33 mouse cellular contexts compared by ENCODE assay signal in the genomic region with DNA sequence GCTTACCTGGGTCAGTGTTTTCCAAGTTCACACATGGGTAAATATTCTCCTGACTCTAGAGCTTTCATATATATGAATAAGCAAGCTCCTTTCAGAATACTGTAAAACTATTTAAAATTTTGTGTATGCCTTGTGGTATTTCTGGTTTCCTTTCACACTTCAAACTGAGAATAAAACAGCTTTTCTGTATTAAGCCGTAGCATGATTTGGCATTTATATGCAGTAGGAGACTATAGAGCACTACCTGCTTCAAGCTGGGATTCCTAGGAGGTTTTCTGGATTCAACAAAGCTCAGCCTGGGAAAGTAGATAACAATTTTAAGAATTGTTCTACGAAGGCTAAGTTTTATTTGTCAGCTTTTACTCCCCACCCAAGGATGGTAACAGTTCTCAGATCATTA.
"Had no signal": no experiment of that assay in that cellular context is flagged by ENCODE, and none has a peak within 500 bp of the region (broad histone marks: within the 10 kb centered on the region; RNA-seq: fewer than 3 reads in every experiment).

No protein-coding gene starts in this region.

- H3K27ac ChIP-seq: heart, embryonic 10.5 days; heart, embryonic 13.5 days; heart, embryonic 15.5 days; hindbrain, embryonic 10.5 days; hindbrain, embryonic 12.5 days; hindbrain, embryonic 13.5 days; hindbrain, embryonic 14.5 days; hindbrain, embryonic 15.5 days; hindbrain, postnatal 0 days; intestine, embryonic 15.5 days; kidney, embryonic 15.5 days; kidney, postnatal 0 days; left cerebral cortex, adult 2 months had no signal

- H3K27me3 ChIP-seq: heart, embryonic 13.5 days; heart, embryonic 15.5 days; hindbrain, embryonic 12.5 days; hindbrain, embryonic 13.5 days; hindbrain, embryonic 15.5 days; intestine, embryonic 15.5 days; kidney, embryonic 15.5 days had no signal

- H3K9ac ChIP-seq: heart, embryonic 13.5 days; heart, embryonic 15.5 days; hindbrain, embryonic 12.5 days; hindbrain, embryonic 13.5 days; hindbrain, embryonic 14.5 days; hindbrain, embryonic 15.5 days; intestine, embryonic 15.5 days; kidney, embryonic 15.5 days had no signal

- ATAC-seq: hindbrain, embryonic 16.5 days; hindbrain, postnatal 0 days; inflammation-experienced regulatory T-cells, adult 6 months; intestine, embryonic 15.5 days; intestine, embryonic 16.5 days; intestine, postnatal 0 days had no signal

- H3K9me3 ChIP-seq: heart, embryonic 10.5 days; heart, embryonic 13.5 days; heart, embryonic 15.5 days; hindbrain, embryonic 10.5 days; hindbrain, embryonic 12.5 days; hindbrain, embryonic 13.5 days; hindbrain, embryonic 15.5 days; intestine, embryonic 15.5 days; kidney, embryonic 15.5 days had no signal

- H3K4me3 ChIP-seq: heart, embryonic 10.5 days; heart, embryonic 13.5 days; heart, embryonic 15.5 days; hindbrain, embryonic 10.5 days; hindbrain, embryonic 12.5 days; hindbrain, embryonic 13.5 days; hindbrain, embryonic 15.5 days; intestine, embryonic 15.5 days; kidney, embryonic 15.5 days; left cerebral cortex, adult 2 months had no signal

- H3K36me3 ChIP-seq: heart, embryonic 10.5 days; heart, embryonic 13.5 days; heart, embryonic 15.5 days; hindbrain, embryonic 10.5 days; hindbrain, embryonic 12.5 days; hindbrain, embryonic 13.5 days; hindbrain, embryonic 15.5 days; intestine, embryonic 15.5 days; kidney, embryonic 15.5 days had no signal

- H3K4me1 ChIP-seq: heart, embryonic 10.5 days; heart, embryonic 13.5 days; heart, embryonic 15.5 days; hindbrain, embryonic 10.5 days; hindbrain, embryonic 12.5 days; hindbrain, embryonic 13.5 days; hindbrain, embryonic 15.5 days; intestine, embryonic 15.5 days; kidney, embryonic 15.5 days had no signal

- H3K4me2 ChIP-seq: heart, embryonic 11.5 days; heart, embryonic 13.5 days; heart, embryonic 15.5 days; hindbrain, embryonic 12.5 days; hindbrain, embryonic 13.5 days; hindbrain, embryonic 14.5 days; hindbrain, embryonic 15.5 days; intestine, embryonic 15.5 days; kidney, embryonic 15.5 days had no signal

- DNase-seq: heart, postnatal 10 days; heart, postnatal 14 days; heart, postnatal 36 days; heart, postnatal 4 days; kidney, adult 11 months; kidney, adult 18-20 months; kidney, adult 2 months; kidney, adult 8-10 months; kidney, adult 9 months; kidney, postnatal 10 days; kidney, postnatal 14 days; kidney, postnatal 25 days; kidney, postnatal 36 days; kidney, postnatal 4 days; layer of hippocampus, adult 9-11 months had no signal
